Mouse (Mus musculus) liver, adult 2 months (tissue): Measurements from ENCODE around the gene Lmbrd2. TPM values are rescaled to one million over a fixed set of nuclear protein-coding genes. Genes with fewer than 3 reads are reported as not detected.
A peak's percentile ranks its signal among the peaks of the same experiment; 100 is the strongest.

Source experiments
- DNase-seq: peaks from one replicate; pipeline ENCODE4 v3.0.0-alpha.2; 2011; ENCODE audit warnings: low read depth, low spot score; ENCODE audit errors: extremely low read depth
- H3K27ac ChIP-seq: fragments of 200-500 bp; replicated peaks from 2 replicates; pipeline ENCODE4 v1.5.1; 2012; ENCODE audit warnings: low read depth, mild to moderate bottlenecking, control low read depth, inconsistent platforms, low read length; ENCODE audit not compliant: insufficient read depth
- H3K27me3 ChIP-seq: fragments of 200-500 bp; 2 replicates; pipeline ENCODE4 v1.6.1; 2012; ENCODE audit warnings: mild to moderate bottlenecking, moderate library complexity, low read length, inconsistent platforms; ENCODE audit not compliant: control insufficient read depth, insufficient read depth
- H3K36me3 ChIP-seq: fragments of 200-500 bp; 2 replicates; pipeline ENCODE4 v1.6.1; 2012; ENCODE audit warnings: low read length, inconsistent platforms; ENCODE audit not compliant: control insufficient read depth, insufficient read depth
- H3K4me1 ChIP-seq: fragments of 200-500 bp; 2 replicates; pipeline ENCODE4 v1.6.1; 2011; ENCODE audit warnings: low read length; ENCODE audit not compliant: control insufficient read depth, insufficient read depth
- H3K4me3 ChIP-seq: fragments of 200-500 bp; 2 replicates; pipeline ENCODE4 v1.5.1; 2011; ENCODE audit warnings: low read depth, mild to moderate bottlenecking, control low read depth, low read length, moderate library complexity; ENCODE audit not compliant: insufficient read depth
- H3K79me2 ChIP-seq: fragments of 200-500 bp; 2 replicates; pipeline ENCODE4 v1.6.1; 2012; ENCODE audit warnings: inconsistent platforms, mild to moderate bottlenecking, low read length, moderate library complexity; ENCODE audit not compliant: control insufficient read depth, insufficient read depth
- H3K9ac ChIP-seq: fragments of 200-500 bp; 2 replicates; pipeline ENCODE4 v1.6.1; 2012; ENCODE audit warnings: low read depth, mild to moderate bottlenecking, control low read depth, inconsistent platforms, low read length
- CTCF ChIP-seq: fragments of 200-500 bp; IDR thresholded peaks from 2 replicates; pipeline ENCODE4 v1.5.1; 2011; ENCODE audit warnings: low read depth, low read length, control low read depth
- POLR2A ChIP-seq: fragments of 200-500 bp; IDR thresholded peaks from 2 replicates; pipeline ENCODE4 v1.6.1; 2011; ENCODE audit warnings: low read length, control low read depth; ENCODE audit not compliant: insufficient read depth; ENCODE audit errors: extremely low read depth
- WGBS: fragments of 180-500 bp; shearing (Covaris S2); methylation state at CpG from one replicate; pipeline ENCODE4 v1.1.7; 2018; 5-methylcytosine and 5-hydroxymethylcytosine counted together
- polyA plus RNA-seq: library from polyadenylated mRNA; depleted of rRNA; stranded (reverse); fragments of >200 nt; gene quantifications from 2 replicates; pipeline ENCODE4 v1.2.3, GENCODE M21; 2012; rRNA removed
- total RNA-seq: library from RNA; depleted of rRNA; stranded (reverse); fragments of >200 nt; gene quantifications from 2 replicates; pipeline ENCODE4 v1.2.3, GENCODE M21; 2014; rRNA removed

The Lmbrd2 gene
- total RNA-seq: 38.4 and 40.8 TPM in 2 replicates
- 17.0 and 23.7 TPM in 2 replicates for polyA plus RNA-seq

DNA sequence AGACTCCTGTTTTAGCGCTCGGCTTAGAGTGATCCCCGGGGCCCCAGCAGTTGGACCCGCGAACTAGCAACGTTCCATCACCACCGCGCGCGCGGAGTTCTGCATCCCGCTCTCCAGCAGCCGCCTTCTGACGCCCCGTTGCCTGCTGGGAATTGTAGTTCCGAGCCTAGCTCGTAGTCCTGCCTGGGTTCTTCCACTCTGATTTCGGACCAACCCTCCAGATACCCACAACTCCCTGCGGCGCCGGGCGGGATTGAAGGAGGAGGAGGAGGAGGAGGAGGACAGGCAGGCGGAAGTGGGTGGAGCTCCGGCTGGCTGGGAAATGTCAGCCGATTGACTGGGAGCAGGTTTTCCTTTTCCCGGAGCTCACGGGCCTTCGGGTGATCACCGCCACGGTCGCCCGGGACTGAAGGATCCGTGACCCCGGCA lies at the start of gene Lmbrd2:
Gene Lmbrd2 (plus strand): TSS at position 299 of the 429 bp plus-strand sequence.
- peak; percentile 94 for DNase-seq
- H3K36me3 ChIP-seq: peaks cover 5% of the 10 kb centered on the region; the same call in 1 of the 2 replicates
- peaks cover 13% of the 10 kb centered on the region; the same call in 1 of the 2 replicates for H3K4me1 ChIP-seq
- H3K27ac ChIP-seq: peak within 1 kb of the TSS; percentile 87
- TF ChIP-seq POLR2A (peak; percentile 75), CTCF (no peak)
- H3K4me3 ChIP-seq: peak within 1 kb of the TSS; percentile 97
- H3K9ac ChIP-seq: peak within 1 kb of the TSS; percentile 95
- WGBS: under 1% methylated on average over 34 of the region's 34 CpGs
- no peaks in the 10 kb centered on the region for H3K27me3 ChIP-seq
- H3K79me2 ChIP-seq: peaks cover 6% of the 10 kb centered on the region; the same call in 1 of the 2 replicates

DNA sequence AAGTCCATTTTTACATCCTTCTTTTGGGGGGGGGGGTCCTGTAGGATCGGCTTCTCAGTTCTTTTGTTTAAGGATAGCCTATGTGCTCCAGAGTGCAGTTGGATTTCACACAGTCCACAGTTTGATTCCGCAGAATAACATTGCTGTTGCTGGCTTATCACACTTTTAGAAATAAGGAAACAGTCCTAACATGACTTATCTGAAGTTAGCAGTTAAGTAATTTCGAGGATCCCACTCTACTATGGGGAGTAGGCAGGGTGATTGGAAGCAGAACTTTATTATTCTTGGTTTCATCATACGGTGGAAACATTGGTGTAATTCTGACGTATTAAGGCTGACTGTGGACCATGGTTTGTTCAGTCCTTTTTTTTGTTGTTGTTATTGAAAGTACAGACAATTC lies 49.7 kb upstream of the Lmbrd2 start:
- no peak for TF ChIP-seq CTCF
- TF ChIP-seq POLR2A: no peak
- Histone ChIP-seq H3K4me1 (no peaks in the 10 kb centered on the region), H3K27ac (no peak overlapping the region), H3K4me3 (no peak overlapping the region), H3K79me2 (peaks cover 3% of the 10 kb centered on the region; the same call in 1 of the 2 replicates), H3K27me3 (no peaks in the 10 kb centered on the region), H3K36me3 (peaks cover 42% of the 10 kb centered on the region), H3K9ac (no peak overlapping the region)
- DNase-seq: no peak
- 88% methylated on average over 5 of the region's 5 CpGs for WGBS

DNA sequence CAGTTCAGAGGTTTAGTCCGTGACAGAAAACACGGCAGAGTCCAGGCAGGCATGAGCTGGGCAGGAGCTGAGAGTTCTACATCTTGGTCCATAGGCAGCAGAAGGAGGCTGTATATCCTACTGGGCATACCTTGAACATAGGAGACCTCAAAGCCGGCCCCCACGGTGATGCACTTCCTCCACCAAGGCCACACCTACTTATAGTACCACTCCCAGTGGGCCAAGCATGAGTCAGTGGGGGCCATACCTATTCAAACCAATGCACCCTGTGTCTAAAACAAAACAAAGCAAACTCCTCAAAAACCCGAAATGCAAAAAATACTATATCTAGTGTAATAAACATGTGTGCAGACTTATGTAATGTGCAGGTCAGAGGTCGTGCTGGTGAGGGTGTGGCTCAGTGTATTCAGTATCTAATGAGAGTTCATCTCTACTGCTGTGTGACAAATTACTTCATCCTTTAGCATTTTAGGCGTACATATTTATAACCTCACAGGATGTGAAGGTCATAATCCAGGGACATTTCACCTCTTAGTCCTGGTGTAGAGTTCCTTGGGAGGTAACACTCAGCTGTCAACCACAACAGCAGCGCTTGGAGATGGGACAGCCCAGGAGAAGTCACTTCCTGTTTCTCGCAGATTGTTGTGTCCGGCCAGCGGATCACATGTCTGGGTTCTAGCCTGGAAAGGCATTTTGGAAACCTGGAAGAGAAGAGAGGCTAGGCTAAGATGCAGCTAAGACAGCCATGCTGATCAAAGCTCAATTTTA lies 46.6 kb upstream of the Lmbrd2 start:
- TF ChIP-seq POLR2A: no peak
- TF ChIP-seq CTCF: no peak
- no peak overlapping the region for H3K27ac ChIP-seq
- no peak overlapping the region for H3K4me3 ChIP-seq
- H3K36me3 ChIP-seq: peaks cover 49% of the 10 kb centered on the region
- no peak for DNase-seq
- H3K27me3 ChIP-seq: no peaks in the 10 kb centered on the region
- no peaks in the 10 kb centered on the region; the same call in 1 of the 2 replicates for H3K79me2 ChIP-seq
- no peaks in the 10 kb centered on the region for H3K4me1 ChIP-seq
- no peak overlapping the region for H3K9ac ChIP-seq
- 70% methylated on average over 11 of the region's 11 CpGs for WGBS

DNA sequence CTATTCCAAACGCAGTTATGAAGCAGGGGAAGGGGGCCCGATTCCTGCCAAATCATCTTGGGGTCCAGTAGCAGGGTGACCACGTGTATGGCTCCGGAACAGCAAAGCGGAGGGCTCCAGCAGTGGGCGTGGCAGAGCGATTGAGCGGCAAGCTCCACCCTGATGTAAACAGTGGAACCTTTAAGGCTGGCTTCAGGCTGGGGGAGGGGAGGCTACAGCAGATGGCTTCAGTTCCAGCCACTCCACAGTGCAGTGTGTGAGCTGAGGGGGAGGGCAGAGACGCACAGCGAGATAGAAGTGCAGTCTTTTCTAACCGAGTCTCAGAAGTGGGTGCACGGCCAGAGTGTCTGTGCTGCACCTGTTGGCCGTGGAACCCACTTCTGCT lies 46.0 kb upstream of the Lmbrd2 start:
- H3K4me1 ChIP-seq: no peaks in the 10 kb centered on the region
- peaks cover 49% of the 10 kb centered on the region for H3K36me3 ChIP-seq
- WGBS: 67% methylated on average over 13 of the region's 13 CpGs
- no peak overlapping the region for H3K27ac ChIP-seq
- H3K9ac ChIP-seq: no peak overlapping the region
- H3K4me3 ChIP-seq: no peak overlapping the region
- TF ChIP-seq POLR2A (no peak), CTCF (no peak)
- no peaks in the 10 kb centered on the region; the same call in 1 of the 2 replicates for H3K79me2 ChIP-seq
- no peaks in the 10 kb centered on the region for H3K27me3 ChIP-seq
- no peak for DNase-seq

DNA sequence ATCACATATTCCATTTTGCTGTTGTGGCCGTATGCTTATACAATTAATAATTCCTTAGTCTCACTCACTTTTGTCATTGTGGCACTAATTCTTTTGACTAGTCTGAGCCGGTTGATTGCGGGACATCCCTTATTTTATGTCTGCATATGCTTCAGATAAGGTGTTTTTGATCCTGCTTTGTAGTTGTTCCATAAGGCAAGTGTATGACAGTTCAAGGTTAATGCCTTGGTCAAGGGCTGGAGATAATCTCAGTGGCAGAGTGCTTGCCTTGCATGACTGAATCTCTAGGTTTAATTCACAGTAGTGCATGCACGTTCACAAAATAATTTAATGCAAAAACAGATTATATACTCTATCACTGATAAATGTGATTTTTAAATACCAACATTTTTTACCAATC lies 43.5 kb upstream of the Lmbrd2 start:
- Histone ChIP-seq H3K79me2 (no peaks in the 10 kb centered on the region; the same call in 1 of the 2 replicates), H3K4me3 (no peak overlapping the region), H3K36me3 (peaks cover 55% of the 10 kb centered on the region), H3K27ac (no peak overlapping the region), H3K9ac (no peak overlapping the region), H3K4me1 (no peaks in the 10 kb centered on the region), H3K27me3 (no peaks in the 10 kb centered on the region)
- TF ChIP-seq CTCF: no peak
- TF ChIP-seq POLR2A: no peak
- 80% methylated on average over 4 of the region's 4 CpGs for WGBS
- no peak for DNase-seq
